Mouse (Mus musculus): Measurements from ENCODE around the gene Klf13.

GRCm38 (mm10) chr7:63952077-63952898 lies 13.6 kb upstream of the Klf13 start:
- TF ChIP-seq POLR2A (IDR thresholded peaks at IDR 0.05; ENCODE audit: extremely low read depth, insufficient read depth, low read length) (no peak), CTCF (IDR thresholded peaks at IDR 0.05; ENCODE audit: extremely low read depth, insufficient read depth, low read length) (no peak)
